Mouse (Mus musculus): ENCODE results near the gene Pik3r4. TPM values are rescaled to one million over a fixed set of nuclear protein-coding genes. Genes with fewer than 3 reads are reported as not detected.

Gene Pik3r4
- polyA plus RNA-seq, 1 experiment from 2014 or later = 6.0 TPM

DNA sequence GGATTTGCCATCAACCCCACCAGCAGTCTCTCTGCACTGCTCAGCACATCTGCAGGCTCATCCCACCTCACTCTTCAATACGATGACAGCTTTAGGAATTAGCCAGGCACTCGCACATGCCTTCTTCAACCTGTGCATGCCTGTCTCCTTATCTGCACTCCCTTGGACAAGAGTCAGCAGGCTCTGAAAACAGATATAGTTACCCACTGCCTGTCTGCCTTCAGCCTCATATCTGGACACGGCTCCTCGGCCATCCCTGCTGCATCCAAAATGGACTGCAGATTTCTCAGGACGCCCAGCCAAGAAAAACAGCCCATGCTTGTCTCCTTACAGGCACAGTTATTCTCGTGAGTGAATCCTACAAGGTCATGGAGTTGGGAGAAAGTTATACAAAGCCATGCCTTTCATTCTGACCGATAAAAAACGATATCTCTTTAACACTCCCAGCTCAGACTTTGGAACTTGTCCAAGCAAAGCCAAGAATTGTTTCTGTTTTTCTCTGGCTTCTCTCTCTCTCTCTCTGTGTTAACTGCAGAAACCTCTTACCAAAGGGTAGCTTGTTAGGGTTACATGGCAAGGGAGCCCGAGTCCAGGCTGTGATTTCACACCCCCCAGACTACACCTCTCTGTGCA, 55.1 kb downstream of the Pik3r4 start:
- H3K36me3 ChIP-seq = no peaks in the 10 kb centered on the region
- no peak overlapping the region for H3K4me2 ChIP-seq
- H3K9me3 ChIP-seq (replicated peaks) = no peaks in the 10 kb centered on the region
- H3K4me1 ChIP-seq (replicated peaks) = no peaks in the 10 kb centered on the region
- DNase-seq (no peak), ATAC-seq (ENCODE audit: low read depth) (no peak)
- no peaks in the 10 kb centered on the region for H3K27me3 ChIP-seq
- H3K4me3 ChIP-seq (replicated peaks) = no peak overlapping the region
- no peak overlapping the region for H3K27ac ChIP-seq
- WGBS (ENCODE audit: insufficient replicate concordance) = 62% methylated on average over 9 of the region's 9 CpGs
- H3K9ac ChIP-seq = no peak overlapping the region

DNA sequence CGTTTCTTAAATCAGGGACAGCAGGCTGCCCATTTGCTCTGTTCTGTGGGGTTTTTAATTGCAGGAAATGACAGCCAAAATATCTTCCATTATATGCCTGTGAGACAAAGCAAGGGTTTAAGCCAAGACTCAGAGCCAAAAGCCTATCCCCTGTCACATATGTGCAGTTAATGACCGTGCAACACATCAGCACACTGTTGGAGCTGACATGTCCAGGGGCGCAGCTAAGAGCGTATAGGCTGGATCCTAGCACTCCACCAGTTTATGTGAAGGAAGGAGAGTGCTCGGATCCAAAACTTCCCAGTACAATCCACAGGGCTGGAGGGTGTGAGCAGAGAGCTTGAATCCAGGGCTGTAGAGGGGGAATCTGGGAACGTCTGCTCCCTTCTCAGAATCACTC, 57.9 kb downstream of the Pik3r4 start:
- H3K9me3 ChIP-seq (replicated peaks) = no peaks in the 10 kb centered on the region
- no peaks in the 10 kb centered on the region for H3K36me3 ChIP-seq
- H3K27ac ChIP-seq = no peak overlapping the region
- no peaks in the 10 kb centered on the region for H3K4me1 ChIP-seq (replicated peaks)
- no peak overlapping the region for H3K4me2 ChIP-seq
- ATAC-seq (ENCODE audit: low read depth) (no peak), DNase-seq (no peak)
- 64% methylated on average over 6 of the region's 6 CpGs for WGBS (ENCODE audit: insufficient replicate concordance)
- no peak overlapping the region for H3K4me3 ChIP-seq (replicated peaks)
- no peaks in the 10 kb centered on the region for H3K27me3 ChIP-seq
- H3K9ac ChIP-seq = no peak overlapping the region

DNA sequence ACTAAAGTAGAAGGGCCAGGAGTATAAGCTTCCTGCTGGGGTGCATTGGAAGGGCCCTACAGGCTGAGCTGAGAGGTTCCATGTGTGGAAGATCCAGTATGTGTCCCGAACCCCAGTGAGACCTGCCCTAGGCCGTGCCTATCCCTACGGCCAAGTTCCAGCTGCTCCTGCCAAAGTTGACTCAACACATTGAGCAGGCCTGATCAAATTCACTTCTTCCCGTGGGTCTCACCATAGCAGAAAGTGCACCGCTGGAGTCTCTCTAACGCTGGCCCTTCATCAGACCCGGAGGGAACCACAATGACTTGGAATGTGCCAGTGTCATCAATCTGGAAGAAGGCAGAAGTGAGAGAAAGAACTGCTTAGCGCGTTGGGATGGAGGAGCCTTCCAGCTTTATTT, 59.2 kb downstream of the Pik3r4 start:
- Histone ChIP-seq H3K27me3 (no peaks in the 10 kb centered on the region), H3K9ac (no peak overlapping the region), H3K4me3 (replicated peaks) (no peak overlapping the region), H3K9me3 (replicated peaks) (no peaks in the 10 kb centered on the region), H3K27ac (no peak overlapping the region), H3K4me2 (no peak overlapping the region), H3K36me3 (no peaks in the 10 kb centered on the region), H3K4me1 (replicated peaks) (no peaks in the 10 kb centered on the region)
- DNase-seq (no peak), ATAC-seq (ENCODE audit: low read depth) (no peak)
- 69% methylated on average over 9 of the region's 9 CpGs for WGBS (ENCODE audit: insufficient replicate concordance)

DNA sequence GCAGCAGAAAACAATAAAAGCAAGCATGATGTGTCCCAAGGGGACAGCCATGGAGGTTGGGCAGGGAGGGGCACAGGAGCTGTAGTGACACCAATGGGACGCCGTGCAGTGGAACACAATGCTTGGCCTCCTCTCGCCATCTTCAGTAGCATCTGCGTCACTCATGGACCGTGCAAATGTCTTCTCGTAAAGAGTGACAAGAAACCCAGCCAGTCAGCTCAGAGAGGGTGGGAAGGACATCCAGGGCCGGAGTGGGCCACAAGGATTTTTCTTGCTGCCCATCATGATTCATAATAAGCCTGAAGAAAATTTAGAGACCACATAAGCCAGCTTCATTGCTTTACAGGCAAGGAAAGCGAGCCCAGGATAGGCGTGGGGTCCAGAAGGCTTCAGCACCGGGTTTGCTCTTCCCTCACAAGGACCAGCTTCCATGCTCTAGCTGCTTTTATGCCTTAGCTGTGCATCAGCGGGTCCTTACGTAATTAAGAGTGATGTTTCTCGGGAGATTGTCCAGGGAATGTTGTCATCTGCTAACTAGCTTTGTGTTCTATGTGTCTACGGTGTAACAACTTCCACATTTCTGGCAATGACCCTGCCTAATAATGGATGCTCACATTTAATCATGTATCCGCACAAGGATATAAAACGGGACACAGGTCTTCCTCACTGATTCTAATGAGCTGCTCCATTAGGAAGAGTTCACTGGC, 61.6 kb downstream of the Pik3r4 start:
- ATAC-seq (ENCODE audit: low read depth) (no peak), DNase-seq (no peak)
- WGBS (ENCODE audit: insufficient replicate concordance) = 65% methylated on average over 16 of the region's 16 CpGs
- no peaks in the 10 kb centered on the region for H3K4me1 ChIP-seq (replicated peaks)
- no peak overlapping the region for H3K9ac ChIP-seq
- H3K4me3 ChIP-seq (replicated peaks) = no peak overlapping the region
- H3K36me3 ChIP-seq = no peaks in the 10 kb centered on the region
- no peaks in the 10 kb centered on the region for H3K27me3 ChIP-seq
- H3K27ac ChIP-seq = no peak overlapping the region
- H3K4me2 ChIP-seq = no peak overlapping the region
- H3K9me3 ChIP-seq (replicated peaks) = no peaks in the 10 kb centered on the region

DNA sequence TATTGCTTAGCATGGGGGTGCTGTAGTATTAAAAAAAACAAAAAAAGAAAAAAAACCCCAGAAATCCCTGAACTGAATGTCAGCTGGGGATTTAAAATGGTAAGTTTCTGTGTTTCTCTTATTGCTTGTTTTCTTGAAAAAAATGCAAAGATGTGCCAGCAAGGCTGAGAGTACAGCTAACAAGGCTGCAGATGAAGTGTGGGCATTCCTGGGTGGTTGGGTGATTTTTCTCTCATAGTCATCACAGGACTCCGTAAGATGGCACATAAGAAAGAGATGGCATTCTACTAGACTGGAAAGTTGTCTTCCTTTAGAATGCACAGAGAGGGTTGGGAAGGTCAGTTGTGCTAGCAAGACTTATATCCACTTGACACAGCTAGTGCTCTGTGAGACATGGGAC, 62.2 kb downstream of the Pik3r4 start:
- DNase-seq (no peak), ATAC-seq (ENCODE audit: low read depth) (no peak)
- Histone ChIP-seq H3K9me3 (replicated peaks) (no peaks in the 10 kb centered on the region), H3K27me3 (no peaks in the 10 kb centered on the region), H3K36me3 (no peaks in the 10 kb centered on the region), H3K4me2 (no peak overlapping the region), H3K4me3 (replicated peaks) (no peak overlapping the region), H3K4me1 (replicated peaks) (no peaks in the 10 kb centered on the region), H3K27ac (no peak overlapping the region), H3K9ac (no peak overlapping the region)
- 74% methylated on average over 1 of the region's 1 CpGs for WGBS (ENCODE audit: insufficient replicate concordance)

DNA sequence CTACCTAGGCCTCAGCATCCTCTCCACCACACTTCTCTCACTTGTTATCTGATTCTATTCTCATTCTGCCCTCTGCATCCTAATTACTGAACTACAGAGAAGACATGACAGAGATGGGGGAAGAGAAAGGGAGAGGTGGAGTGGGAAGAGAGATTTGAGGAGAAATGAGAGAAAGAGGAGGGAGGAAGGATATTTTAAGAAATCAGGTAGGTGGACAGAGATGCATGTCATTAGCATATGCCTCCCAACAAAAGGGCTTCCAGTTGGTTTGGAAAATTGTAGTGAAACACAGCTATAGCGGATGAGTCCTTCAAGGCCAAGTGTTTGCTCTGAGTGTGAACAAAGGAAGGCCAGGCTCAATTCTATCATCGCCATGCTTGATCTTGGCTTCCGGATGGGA, 69.3 kb downstream of the Pik3r4 start:
- 69% methylated on average over 3 of the region's 3 CpGs for WGBS (ENCODE audit: insufficient replicate concordance)

DNA sequence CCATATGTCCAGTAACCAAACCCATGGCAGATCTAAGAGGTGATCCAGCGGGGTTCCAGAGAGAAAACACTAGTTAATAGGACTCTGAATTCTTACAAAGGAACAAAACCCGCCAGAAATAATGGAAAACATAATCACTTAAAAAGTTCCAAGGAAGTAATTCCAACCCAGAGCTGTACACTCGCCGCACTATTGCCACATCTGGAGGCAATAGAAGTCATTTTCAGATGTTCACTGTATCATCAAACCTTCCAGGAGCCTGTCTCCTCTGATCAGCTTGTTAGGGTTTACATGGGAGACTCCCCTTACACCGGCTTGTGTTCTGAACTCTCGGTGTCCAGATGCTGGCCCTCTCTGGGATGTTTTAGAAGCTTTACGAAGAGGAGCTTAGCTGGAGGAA, 76.6 kb downstream of the Pik3r4 start:
- Histone ChIP-seq H3K36me3 (no peaks in the 10 kb centered on the region), H3K9ac (no peak overlapping the region), H3K27me3 (no peaks in the 10 kb centered on the region), H3K9me3 (replicated peaks) (no peaks in the 10 kb centered on the region), H3K4me1 (replicated peaks) (no peaks in the 10 kb centered on the region), H3K4me2 (no peak overlapping the region), H3K27ac (no peak overlapping the region), H3K4me3 (replicated peaks) (no peak overlapping the region)
- no peak for DNase-seq
- ATAC-seq (ENCODE audit: low read depth) = no peak
- WGBS (ENCODE audit: insufficient replicate concordance) = 60% methylated on average over 7 of the region's 7 CpGs

More for the DNA sequence above, 69.3 kb downstream of the Pik3r4 start:
- Histone ChIP-seq H3K4me3 (replicated peaks) (no peak overlapping the region), H3K4me2 (no peak overlapping the region), H3K4me1 (replicated peaks) (no peaks in the 10 kb centered on the region), H3K27ac (no peak overlapping the region), H3K36me3 (no peaks in the 10 kb centered on the region), H3K9ac (no peak overlapping the region), H3K27me3 (no peaks in the 10 kb centered on the region), H3K9me3 (replicated peaks) (no peaks in the 10 kb centered on the region)
- DNase-seq (no peak), ATAC-seq (ENCODE audit: low read depth) (no peak)

DNA sequence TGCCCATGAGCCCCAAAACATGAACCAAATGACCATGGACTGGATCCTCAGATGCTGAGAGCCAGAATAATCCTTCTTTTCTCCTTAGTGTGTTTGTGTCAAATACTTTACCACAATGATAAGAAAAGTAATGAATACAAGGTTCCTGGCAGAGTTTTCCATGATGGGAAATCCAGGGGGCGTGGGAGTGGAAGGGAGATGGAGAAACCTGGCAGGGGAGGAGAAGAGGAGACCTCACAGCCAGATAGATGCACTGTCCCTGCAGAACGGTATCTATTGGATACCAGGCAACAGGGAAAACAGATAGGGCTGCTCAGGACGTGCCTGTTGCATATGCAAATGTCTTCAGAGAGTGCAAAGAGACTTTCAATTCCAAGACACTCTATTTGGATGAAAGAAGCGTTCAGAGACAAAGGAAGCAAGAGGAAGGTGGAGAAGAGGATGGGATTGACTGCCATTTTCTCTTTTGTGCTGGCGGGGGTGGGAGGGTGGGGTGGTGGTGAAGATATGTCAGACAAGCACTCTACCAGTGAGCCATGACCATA, 77.1 kb downstream of the Pik3r4 start:
- DNase-seq = no peak

DNA sequence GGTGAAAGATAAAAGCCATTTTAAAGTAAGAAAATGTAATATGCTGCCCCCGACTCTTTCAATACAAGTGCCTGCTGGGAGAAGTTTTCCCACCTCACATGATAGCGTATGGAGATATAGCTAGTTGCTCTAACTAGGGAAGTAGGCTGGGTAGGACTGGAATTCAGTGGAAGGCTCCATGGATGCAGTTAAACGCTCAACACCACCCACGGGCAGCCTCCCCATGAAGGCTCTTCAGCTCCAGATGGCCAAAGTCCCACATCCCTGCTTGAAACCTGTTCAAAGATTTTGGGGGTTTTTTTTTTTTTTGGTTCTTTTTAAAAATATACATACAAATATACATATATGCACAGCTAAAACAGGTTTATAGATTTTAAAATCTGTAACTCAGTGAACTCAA, 77.7 kb downstream of the Pik3r4 start:
- H3K9ac ChIP-seq = no peak overlapping the region
- no peak for ATAC-seq (ENCODE audit: low read depth)

More for the DNA sequence above, 77.1 kb downstream of the Pik3r4 start:
- Histone ChIP-seq H3K27me3 (no peaks in the 10 kb centered on the region), H3K27ac (no peak overlapping the region), H3K4me1 (replicated peaks) (no peaks in the 10 kb centered on the region), H3K9ac (no peak overlapping the region), H3K4me2 (no peak overlapping the region), H3K9me3 (replicated peaks) (no peaks in the 10 kb centered on the region), H3K4me3 (replicated peaks) (no peak overlapping the region), H3K36me3 (no peaks in the 10 kb centered on the region)
- no peak for ATAC-seq (ENCODE audit: low read depth)
- 35% methylated on average over 5 of the region's 5 CpGs for WGBS (ENCODE audit: insufficient replicate concordance)

DNA sequence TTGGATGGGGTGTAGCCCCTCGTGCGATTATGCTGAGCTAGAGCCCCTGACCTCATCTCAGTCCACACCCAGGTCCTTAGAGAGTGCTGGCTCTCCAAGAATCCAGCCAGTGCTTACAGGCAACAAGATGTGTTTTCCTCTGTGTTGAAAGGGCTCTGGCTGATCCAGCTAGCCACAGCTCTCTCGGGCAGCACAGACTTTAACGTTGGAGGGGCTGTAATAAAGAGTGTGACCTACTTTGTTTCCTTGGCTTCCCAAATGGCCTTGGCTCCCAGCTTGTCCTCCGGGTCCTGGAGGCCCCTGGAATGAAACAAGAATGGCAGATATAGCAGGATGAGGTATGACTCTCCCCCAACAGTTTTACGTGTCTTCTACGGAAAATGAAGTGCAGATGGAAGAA, 89.2 kb downstream of the Pik3r4 start:
- 58% methylated on average over 7 of the region's 7 CpGs for WGBS (ENCODE audit: insufficient replicate concordance)
- ATAC-seq (ENCODE audit: low read depth) (no peak), DNase-seq (no peak)
- H3K27ac ChIP-seq = no peak overlapping the region
- no peak overlapping the region for H3K4me3 ChIP-seq (replicated peaks)
- no peaks in the 10 kb centered on the region for H3K4me1 ChIP-seq (replicated peaks)
- H3K9ac ChIP-seq = no peak overlapping the region
- H3K27me3 ChIP-seq = no peaks in the 10 kb centered on the region
- H3K4me2 ChIP-seq = no peak overlapping the region
- H3K9me3 ChIP-seq (replicated peaks) = no peaks in the 10 kb centered on the region
- no peaks in the 10 kb centered on the region for H3K36me3 ChIP-seq

More for the DNA sequence above, 77.7 kb downstream of the Pik3r4 start:
- Histone ChIP-seq H3K27me3 (no peaks in the 10 kb centered on the region), H3K4me3 (replicated peaks) (no peak overlapping the region), H3K9me3 (replicated peaks) (no peaks in the 10 kb centered on the region), H3K36me3 (no peaks in the 10 kb centered on the region), H3K27ac (no peak overlapping the region), H3K4me2 (no peak overlapping the region), H3K4me1 (replicated peaks) (no peaks in the 10 kb centered on the region)
- 70% methylated on average over 4 of the region's 4 CpGs for WGBS (ENCODE audit: insufficient replicate concordance)
- no peak for DNase-seq

DNA sequence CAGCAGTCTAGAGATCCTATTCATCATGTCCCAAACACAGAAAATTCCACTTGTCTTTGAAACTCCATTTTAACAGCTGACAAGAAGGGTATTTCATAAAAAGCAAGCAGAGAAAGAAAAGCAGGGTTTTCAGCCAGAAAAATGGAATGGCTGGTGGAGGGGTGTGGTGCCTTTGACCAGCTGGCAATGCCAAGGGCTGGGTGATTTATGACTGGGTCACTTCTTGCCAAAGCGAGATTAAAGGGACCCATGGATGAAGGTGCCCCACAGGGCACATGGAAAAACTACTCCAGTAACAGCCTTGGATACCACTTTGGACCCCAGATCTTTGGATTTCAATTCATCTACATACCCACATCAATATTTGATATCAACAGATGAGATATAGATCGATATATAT, 91.9 kb downstream of the Pik3r4 start:
- H3K4me3 ChIP-seq (replicated peaks) = no peak overlapping the region
- H3K4me2 ChIP-seq = no peak overlapping the region
- 63% methylated on average over 2 of the region's 2 CpGs for WGBS (ENCODE audit: insufficient replicate concordance)
- no peaks in the 10 kb centered on the region for H3K9me3 ChIP-seq (replicated peaks)
- DNase-seq = no peak
- ATAC-seq (ENCODE audit: low read depth) = no peak
- no peak overlapping the region for H3K9ac ChIP-seq
- H3K27ac ChIP-seq = no peak overlapping the region
- H3K27me3 ChIP-seq = no peaks in the 10 kb centered on the region
- no peaks in the 10 kb centered on the region for H3K4me1 ChIP-seq (replicated peaks)
- no peaks in the 10 kb centered on the region for H3K36me3 ChIP-seq

DNA sequence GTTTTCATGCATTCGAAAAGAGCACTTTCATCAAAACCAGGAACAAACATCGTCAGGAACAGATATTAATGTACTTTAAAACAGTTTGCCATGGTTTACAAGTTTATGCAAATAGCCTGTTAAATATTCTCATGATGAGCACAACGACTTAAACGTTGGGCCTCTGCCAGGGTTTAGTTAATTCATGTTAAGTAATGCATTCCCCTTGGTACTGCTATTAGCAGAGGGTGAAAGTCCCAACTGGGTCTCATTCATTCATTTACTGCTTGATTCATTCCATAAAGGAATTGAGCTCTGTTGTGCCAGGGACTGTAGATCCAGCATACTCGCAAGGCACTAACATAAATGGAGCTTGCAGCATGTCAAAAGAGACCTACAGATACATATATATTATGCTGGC, 92.4 kb downstream of the Pik3r4 start:
- WGBS (ENCODE audit: insufficient replicate concordance) = 58% methylated on average over 5 of the region's 5 CpGs
- H3K9me3 ChIP-seq (replicated peaks) = no peaks in the 10 kb centered on the region
- no peaks in the 10 kb centered on the region for H3K4me1 ChIP-seq (replicated peaks)
- H3K9ac ChIP-seq = no peak overlapping the region
- DNase-seq (no peak), ATAC-seq (ENCODE audit: low read depth) (no peak)
- H3K27ac ChIP-seq = no peak overlapping the region
- no peaks in the 10 kb centered on the region for H3K36me3 ChIP-seq
- no peak overlapping the region for H3K4me2 ChIP-seq
- no peaks in the 10 kb centered on the region for H3K27me3 ChIP-seq
- H3K4me3 ChIP-seq (replicated peaks) = no peak overlapping the region

Measured in liver, embryonic 13.5 days (tissue).